Mouse (Mus musculus) small intestine, adult 2 months (tissue): ENCODE data around the gene Ss18l1. TPM values are rescaled to one million over a fixed set of nuclear protein-coding genes. Genes with fewer than 3 reads are reported as not detected.

Source experiments
- H3K27ac ChIP-seq: fragments of 200-500 bp; 2 replicates; pipeline ENCODE4 v1.5.1; 2012; ENCODE audit warnings: low read depth, low read length, control low read depth, inconsistent platforms; ENCODE audit not compliant: insufficient read depth
- H3K27me3 ChIP-seq: fragments of 200-500 bp; 2 replicates; pipeline ENCODE4 v1.6.1; 2012; ENCODE audit warnings: mild to moderate bottlenecking, moderate library complexity, low read length, inconsistent platforms; ENCODE audit not compliant: control insufficient read depth, insufficient read depth
- H3K36me3 ChIP-seq: fragments of 200-500 bp; 2 replicates; pipeline ENCODE4 v1.6.1; 2012; ENCODE audit warnings: mild to moderate bottlenecking, low read length, control low read depth, inconsistent platforms; ENCODE audit not compliant: control insufficient read depth, insufficient read depth
- H3K4me1 ChIP-seq: fragments of 200-500 bp; 2 replicates; pipeline ENCODE4 v1.6.1; 2012; ENCODE audit warnings: low read length, inconsistent platforms, mixed read lengths; ENCODE audit not compliant: control insufficient read depth, insufficient read depth, insufficient read length
- H3K4me3 ChIP-seq: fragments of 200-500 bp; 2 replicates; pipeline ENCODE4 v1.5.1; 2012; ENCODE audit warnings: low read depth, mild to moderate bottlenecking, control low read depth, inconsistent platforms, low read length, moderate library complexity
- CTCF ChIP-seq: fragments of 200-500 bp; IDR thresholded peaks from 2 replicates; pipeline ENCODE4 v1.5.1; 2012; ENCODE audit warnings: low read depth, mild to moderate bottlenecking, control low read depth, inconsistent platforms, low read length, moderate library complexity, mixed read lengths; ENCODE audit not compliant: insufficient replicate concordance, insufficient read length; ENCODE audit errors: extremely low read depth
- POLR2A ChIP-seq: fragments of 200-500 bp; IDR thresholded peaks from 2 replicates; pipeline ENCODE4 v1.6.1; 2012; ENCODE audit warnings: low read depth, mild to moderate bottlenecking, control low read depth, inconsistent platforms, low read length, moderate library complexity
- WGBS: fragments of 180-500 bp; shearing (Covaris S2); methylation state at CpG from one replicate; pipeline ENCODE4 v1.1.7; 2018; 5-methylcytosine and 5-hydroxymethylcytosine counted together
- polyA plus RNA-seq: library from polyadenylated mRNA; depleted of rRNA; stranded (reverse); fragments of >200 nt; gene quantifications from 2 replicates; pipeline ENCODE4 v1.2.3, GENCODE M21; 2012

Ss18l1 gene
- polyA plus RNA-seq, 1 experiment = 7.7 TPM

GRCm38 (mm10) chr2:180086637-180087027 is 44.3 kb downstream of the Ss18l1 start:
- TF ChIP-seq POLR2A (no peak), CTCF (no peak)
- Histone ChIP-seq H3K4me1 (no peaks in the 10 kb centered on the region), H3K27ac (no peak overlapping the region), H3K27me3 (no peaks in the 10 kb centered on the region), H3K4me3 (no peak overlapping the region), H3K36me3 (peaks cover 9% of the 10 kb centered on the region; the same call in 1 of the 2 replicates)
- 80% methylated on average over 5 of the region's 5 CpGs for WGBS

- H3K36me3 ChIP-seq = peaks cover 9% of the 10 kb centered on the region; the same call in 1 of the 2 replicates
- TF ChIP-seq CTCF (no peak), POLR2A (no peak)
- no peaks in the 10 kb centered on the region for H3K27me3 ChIP-seq
- 83% methylated on average over 4 of the region's 4 CpGs for WGBS
- no peak overlapping the region for H3K27ac ChIP-seq
- no peak overlapping the region for H3K4me3 ChIP-seq
- H3K4me1 ChIP-seq = no peaks in the 10 kb centered on the region
Measured at GRCm38 (mm10) chr2:180087472-180087871, 45.2 kb downstream of the Ss18l1 start.

- Histone ChIP-seq H3K4me3 (no peak overlapping the region), H3K36me3 (no peaks in the 10 kb centered on the region), H3K27ac (no peak overlapping the region), H3K4me1 (no peaks in the 10 kb centered on the region), H3K27me3 (no peaks in the 10 kb centered on the region)
- 62% methylated on average over 11 of the region's 11 CpGs for WGBS
- TF ChIP-seq CTCF (no peak), POLR2A (no peak)
Measured at GRCm38 (mm10) chr2:180090285-180090684, 48.0 kb downstream of the Ss18l1 start.

- WGBS = 22% methylated on average over 5 of the region's 5 CpGs
- H3K27me3 ChIP-seq = peaks cover 9% of the 10 kb centered on the region; the same call in 1 of the 2 replicates
- peaks cover 2% of the 10 kb centered on the region; the same call in 1 of the 2 replicates for H3K4me1 ChIP-seq
- no peaks in the 10 kb centered on the region for H3K36me3 ChIP-seq
- H3K27ac ChIP-seq = no peak overlapping the region
- H3K4me3 ChIP-seq = no peak overlapping the region
- no peak for TF ChIP-seq POLR2A
- no peak for TF ChIP-seq CTCF
Measured at GRCm38 (mm10) chr2:180095711-180096110, 53.4 kb downstream of the Ss18l1 start.

- no peak for TF ChIP-seq POLR2A
- TF ChIP-seq CTCF = no peak
- Histone ChIP-seq H3K27ac (no peak overlapping the region), H3K36me3 (no peaks in the 10 kb centered on the region), H3K27me3 (peaks cover 27% of the 10 kb centered on the region), H3K4me3 (no peak overlapping the region), H3K4me1 (peaks cover 2% of the 10 kb centered on the region; the same call in 1 of the 2 replicates)
- 36% methylated on average over 3 of the region's 3 CpGs for WGBS
Measured at GRCm38 (mm10) chr2:180097585-180097984, 55.3 kb downstream of the Ss18l1 start.

GRCm38 (mm10) chr2:180098167-180098566 is 55.9 kb downstream of the Ss18l1 start:
- Histone ChIP-seq H3K4me3 (no peak overlapping the region), H3K4me1 (peaks cover 2% of the 10 kb centered on the region; the same call in 1 of the 2 replicates), H3K36me3 (no peaks in the 10 kb centered on the region), H3K27me3 (peaks cover 33% of the 10 kb centered on the region), H3K27ac (no peak overlapping the region)
- 45% methylated on average over 5 of the region's 5 CpGs for WGBS
- TF ChIP-seq CTCF (no peak), POLR2A (no peak)

- H3K27ac ChIP-seq = no peak overlapping the region
- H3K27me3 ChIP-seq = peaks cover 47% of the 10 kb centered on the region
- TF ChIP-seq CTCF = no peak
- no peaks in the 10 kb centered on the region for H3K36me3 ChIP-seq
- peaks cover 10% of the 10 kb centered on the region for H3K4me1 ChIP-seq
- no peak overlapping the region for H3K4me3 ChIP-seq
- WGBS = 6% methylated on average over 15 of the region's 15 CpGs
Measured at GRCm38 (mm10) chr2:180099529-180099928, 57.2 kb downstream of the Ss18l1 start.
